Mouse (Mus musculus) hindbrain, postnatal 0 days (tissue): ENCODE data around the gene Nek2. TPM values are rescaled to one million over a fixed set of nuclear protein-coding genes. Genes with fewer than 3 reads are reported as not detected.

Source experiments
- ATAC-seq: fragments of 200-750 bp; cut with Nextera tagmentation; 2 replicates; pipeline ENCODE4 v1.8.0; 2017; ENCODE audit warnings: mild to moderate bottlenecking, moderate TSS enrichment, moderate library complexity
- DNase-seq: peaks from one replicate; pipeline ENCODE4 v3.0.0-alpha.2; 2015; ENCODE audit warnings: low spot score
- H3K27ac ChIP-seq: fragments of 300-500 bp; sonication (generic); 2 replicates; pipeline ENCODE4 v1.5.1; 2014; ENCODE audit warnings: mild to moderate bottlenecking
- H3K27me3 ChIP-seq: fragments of 300-500 bp; sonication (generic); 2 replicates; pipeline ENCODE4 v1.6.1; 2014; ENCODE audit warnings: low read length, mixed read lengths; ENCODE audit not compliant: insufficient read depth
- H3K36me3 ChIP-seq: fragments of 300-500 bp; sonication (generic); 2 replicates; pipeline ENCODE4 v1.6.1; 2014; ENCODE audit warnings: low read length, mixed read lengths; ENCODE audit not compliant: insufficient read depth
- H3K4me1 ChIP-seq: fragments of 300-500 bp; sonication (generic); 2 replicates; pipeline ENCODE4 v1.6.1; 2014; ENCODE audit warnings: antibody characterized with exemption, low read length, mixed read lengths; ENCODE audit not compliant: insufficient read depth
- H3K4me2 ChIP-seq: fragments of 300-500 bp; sonication (generic); 2 replicates; pipeline ENCODE4 v1.6.1; 2014; ENCODE audit warnings: low read depth, mild to moderate bottlenecking, low read length, moderate library complexity, mixed read lengths
- H3K4me3 ChIP-seq: fragments of 300-500 bp; sonication (generic); 2 replicates; pipeline ENCODE4 v1.5.1; 2014; ENCODE audit warnings: low read length
- H3K9ac ChIP-seq: fragments of 300-500 bp; sonication (generic); replicated peaks from 2 replicates; pipeline ENCODE4 v1.6.1; 2014; ENCODE audit warnings: mild to moderate bottlenecking, low read length, moderate library complexity, mixed read lengths
- H3K9me3 ChIP-seq: fragments of 300-500 bp; sonication (generic); 2 replicates; pipeline ENCODE4 v1.6.1; 2016; ENCODE audit warnings: low read length, mixed read lengths
- CTCF ChIP-seq: IDR thresholded peaks from 2 replicates; pipeline ENCODE4 v1.5.1; 2016; ENCODE audit warnings: antibody characterized with exemption, control low read depth, low read depth
- WGBS: fragments of 180-500 bp; shearing (Covaris S2); extraction: QIAGEN DNeasy Blood & Tissue Kit; methylation state at CpG from one replicate; pipeline ENCODE4 v1.1.7; 2014; 5-methylcytosine and 5-hydroxymethylcytosine counted together
- polyA plus RNA-seq: library from polyadenylated mRNA; unstranded; fragments of >200 nt; fragmentation: Nextera tagmentation; extraction: Ambion mirVana; gene quantifications from 2 replicates; pipeline ENCODE4 v1.2.1, GENCODE M21; 2015
- total RNA-seq: library from RNA; depleted of rRNA; stranded (reverse); fragments of >200 nt; gene quantifications from 2 replicates; pipeline ENCODE4 v1.2.3, GENCODE M21; 2014

The Nek2 gene
- total and polyA plus RNA-seq, 2 experiments from 2014 or later = 7.7 to 9.1 TPM

- no peak for ATAC-seq
- TF ChIP-seq CTCF = no peak
- Histone ChIP-seq H3K36me3 (no peaks in the 10 kb centered on the region), H3K9ac (no peak overlapping the region), H3K4me3 (no peak overlapping the region), H3K27me3 (no peaks in the 10 kb centered on the region), H3K27ac (no peak overlapping the region), H3K9me3 (no peaks in the 10 kb centered on the region), H3K4me1 (peaks cover 4% of the 10 kb centered on the region; the same call in 1 of the 2 replicates), H3K4me2 (no peak overlapping the region)
- no peak for DNase-seq
- WGBS = 76% methylated on average over 11 of the region's 11 CpGs
These were observed 19.7 kb downstream of the Nek2 start for GRCm38 (mm10) chr1:191840774-191841565.

GRCm38 (mm10) chr1:191842247-191842646, 21.0 kb downstream of the Nek2 start:
- Histone ChIP-seq H3K4me3 (no peak overlapping the region), H3K4me2 (no peak overlapping the region), H3K27me3 (no peaks in the 10 kb centered on the region), H3K27ac (no peak overlapping the region), H3K9ac (no peak overlapping the region), H3K9me3 (no peaks in the 10 kb centered on the region), H3K4me1 (peaks cover 4% of the 10 kb centered on the region; the same call in 1 of the 2 replicates), H3K36me3 (no peaks in the 10 kb centered on the region)
- no peak for ATAC-seq
- no peak for TF ChIP-seq CTCF
- 92% methylated on average over 12 of the region's 12 CpGs for WGBS
- no peak for DNase-seq

- Histone ChIP-seq H3K9ac (no peak overlapping the region), H3K4me2 (no peak overlapping the region), H3K4me1 (no peaks in the 10 kb centered on the region), H3K27ac (no peak overlapping the region), H3K36me3 (no peaks in the 10 kb centered on the region), H3K9me3 (no peaks in the 10 kb centered on the region), H3K27me3 (no peaks in the 10 kb centered on the region), H3K4me3 (no peak overlapping the region)
- DNase-seq = no peak
- ATAC-seq = no peak
- 76% methylated on average over 5 of the region's 5 CpGs for WGBS
- TF ChIP-seq CTCF = no peak
These were observed 25.4 kb downstream of the Nek2 start for GRCm38 (mm10) chr1:191846667-191847066.

GRCm38 (mm10) chr1:191849501-191849900, 28.3 kb downstream of the Nek2 start:
- Histone ChIP-seq H3K9me3 (no peaks in the 10 kb centered on the region), H3K4me3 (no peak overlapping the region), H3K4me2 (no peak overlapping the region), H3K27me3 (no peaks in the 10 kb centered on the region), H3K4me1 (no peaks in the 10 kb centered on the region), H3K9ac (no peak overlapping the region), H3K27ac (no peak overlapping the region), H3K36me3 (no peaks in the 10 kb centered on the region)
- TF ChIP-seq CTCF = no peak
- no peak for ATAC-seq
- DNase-seq = no peak
- WGBS = 71% methylated on average over 4 of the region's 4 CpGs

- Histone ChIP-seq H3K36me3 (no peaks in the 10 kb centered on the region), H3K9me3 (peaks cover 3% of the 10 kb centered on the region; the same call in 1 of the 2 replicates), H3K4me3 (no peak overlapping the region), H3K27ac (no peak overlapping the region), H3K27me3 (no peaks in the 10 kb centered on the region), H3K4me1 (no peaks in the 10 kb centered on the region), H3K4me2 (no peak overlapping the region), H3K9ac (no peak overlapping the region)
- DNase-seq (no peak), ATAC-seq (no peak)
- 74% methylated on average over 9 of the region's 9 CpGs for WGBS
- TF ChIP-seq CTCF = no peak
These were observed 32.2 kb downstream of the Nek2 start for GRCm38 (mm10) chr1:191853442-191853841.

- TF ChIP-seq CTCF = no peak
- Histone ChIP-seq H3K36me3 (no peaks in the 10 kb centered on the region), H3K9me3 (peaks cover 5% of the 10 kb centered on the region; the same call in 1 of the 2 replicates), H3K4me1 (no peaks in the 10 kb centered on the region), H3K27me3 (no peaks in the 10 kb centered on the region), H3K4me3 (no peak overlapping the region), H3K27ac (no peak overlapping the region), H3K4me2 (no peak overlapping the region), H3K9ac (no peak overlapping the region)
- no peak for ATAC-seq
- no peak for DNase-seq
- WGBS = 79% methylated on average over 5 of the region's 5 CpGs
These were observed 33.5 kb downstream of the Nek2 start for GRCm38 (mm10) chr1:191854716-191855115.

- WGBS = 82% methylated on average over 10 of the region's 10 CpGs
- DNase-seq (no peak), ATAC-seq (no peak)
- no peaks in the 10 kb centered on the region for H3K36me3 ChIP-seq
- H3K4me3 ChIP-seq = no peak overlapping the region
- no peak overlapping the region for H3K9ac ChIP-seq
- H3K27me3 ChIP-seq = no peaks in the 10 kb centered on the region
- no peaks in the 10 kb centered on the region for H3K4me1 ChIP-seq
- H3K27ac ChIP-seq = no peak overlapping the region
- no peak for TF ChIP-seq CTCF
- H3K9me3 ChIP-seq = peaks cover 5% of the 10 kb centered on the region; the same call in 1 of the 2 replicates
- no peak overlapping the region for H3K4me2 ChIP-seq
These were observed 34.1 kb downstream of the Nek2 start for GRCm38 (mm10) chr1:191855136-191855878.
